Mouse (Mus musculus): ENCODE measurements around the gene Gm49380. TPM values are rescaled to one million over a fixed set of nuclear protein-coding genes. Genes with fewer than 3 reads are reported as not detected.

Gene Gm49380
- polyA plus RNA-seq, 1 experiment from 2014 or later = not detected

GRCm38 (mm10) chr9:44071914-44072598, 41.2 kb downstream of the Gm49380 start:
- no peak for DNase-seq (ENCODE audit: low spot score)

GRCm38 (mm10) chr9:44070844-44071231, 42.5 kb downstream of the Gm49380 start:
- no peaks in the 10 kb centered on the region for H3K9me3 ChIP-seq (replicated peaks; ENCODE audit: low read length)
- H3K27ac ChIP-seq = no peak overlapping the region
- H3K4me2 ChIP-seq (ENCODE audit: low read length) = no peak overlapping the region
- H3K4me3 ChIP-seq (replicated peaks; ENCODE audit: low read depth, low read length) = no peak overlapping the region
- no peak for ATAC-seq (replicated peaks; ENCODE audit: low FRiP score, low read depth)
- no peaks in the 10 kb centered on the region for H3K36me3 ChIP-seq (ENCODE audit: insufficient read depth, low read length)
- H3K4me1 ChIP-seq (replicated peaks; ENCODE audit: insufficient read depth, low read length) = peaks cover 8% of the 10 kb centered on the region; the same call in 1 of the 2 replicates
- DNase-seq (ENCODE audit: low spot score) = peak; percentile 47
- no peaks in the 10 kb centered on the region for H3K27me3 ChIP-seq (ENCODE audit: insufficient read depth, low read length)
- H3K9ac ChIP-seq (ENCODE audit: low read depth, low read length) = no peak overlapping the region
- no peak for TF ChIP-seq CTCF (IDR thresholded peaks at IDR 0.05; ENCODE audit: low read depth)
- 26% methylated on average over 8 of the region's 8 CpGs for WGBS

More at GRCm38 (mm10) chr9:44071914-44072598, 41.2 kb downstream of the Gm49380 start:
- Histone ChIP-seq H3K4me2 (ENCODE audit: low read length) (no peak overlapping the region), H3K9me3 (replicated peaks; ENCODE audit: low read length) (no peaks in the 10 kb centered on the region), H3K4me1 (replicated peaks; ENCODE audit: insufficient read depth, low read length) (peaks cover 10% of the 10 kb centered on the region; the same call in 1 of the 2 replicates), H3K36me3 (ENCODE audit: insufficient read depth, low read length) (no peaks in the 10 kb centered on the region), H3K27ac (no peak overlapping the region), H3K27me3 (ENCODE audit: insufficient read depth, low read length) (no peaks in the 10 kb centered on the region), H3K9ac (ENCODE audit: low read depth, low read length) (no peak overlapping the region), H3K4me3 (replicated peaks; ENCODE audit: low read depth, low read length) (no peak overlapping the region)
- no peak for ATAC-seq (replicated peaks; ENCODE audit: low FRiP score, low read depth)
- TF ChIP-seq CTCF (IDR thresholded peaks at IDR 0.05; ENCODE audit: low read depth) = no peak
- WGBS = 27% methylated on average over 11 of the region's 11 CpGs

GRCm38 (mm10) chr9:44070113-44070843, 43.0 kb downstream of the Gm49380 start:
- Histone ChIP-seq H3K9me3 (replicated peaks; ENCODE audit: low read length) (no peaks in the 10 kb centered on the region), H3K27ac (no peak overlapping the region), H3K9ac (ENCODE audit: low read depth, low read length) (no peak overlapping the region), H3K4me1 (replicated peaks; ENCODE audit: insufficient read depth, low read length) (peaks cover 8% of the 10 kb centered on the region; the same call in 1 of the 2 replicates), H3K36me3 (ENCODE audit: insufficient read depth, low read length) (no peaks in the 10 kb centered on the region), H3K4me3 (replicated peaks; ENCODE audit: low read depth, low read length) (no peak overlapping the region), H3K4me2 (ENCODE audit: low read length) (no peak overlapping the region), H3K27me3 (ENCODE audit: insufficient read depth, low read length) (no peaks in the 10 kb centered on the region)
- DNase-seq (ENCODE audit: low spot score) (no peak), ATAC-seq (replicated peaks; ENCODE audit: low FRiP score, low read depth) (no peak)
- TF ChIP-seq CTCF (IDR thresholded peaks at IDR 0.05; ENCODE audit: low read depth) = no peak
- 58% methylated on average over 14 of the region's 14 CpGs for WGBS

- no peak for ATAC-seq (replicated peaks; ENCODE audit: low FRiP score, low read depth)
Observed at GRCm38 (mm10) chr9:44069252-44069651, 44.0 kb downstream of the Gm49380 start.

GRCm38 (mm10) chr9:44067960-44068330, 45.4 kb downstream of the Gm49380 start:
- Histone ChIP-seq H3K9ac (ENCODE audit: low read depth, low read length) (no peak overlapping the region), H3K4me1 (replicated peaks; ENCODE audit: insufficient read depth, low read length) (peaks cover 8% of the 10 kb centered on the region; the same call in 1 of the 2 replicates), H3K27ac (no peak overlapping the region), H3K9me3 (replicated peaks; ENCODE audit: low read length) (no peaks in the 10 kb centered on the region), H3K4me3 (replicated peaks; ENCODE audit: low read depth, low read length) (no peak overlapping the region), H3K36me3 (ENCODE audit: insufficient read depth, low read length) (no peaks in the 10 kb centered on the region), H3K27me3 (ENCODE audit: insufficient read depth, low read length) (no peaks in the 10 kb centered on the region), H3K4me2 (ENCODE audit: low read length) (no peak overlapping the region)
- TF ChIP-seq CTCF (IDR thresholded peaks at IDR 0.05; ENCODE audit: low read depth) = no peak
- WGBS = 86% methylated on average over 6 of the region's 6 CpGs
- ATAC-seq (replicated peaks; ENCODE audit: low FRiP score, low read depth) = no peak
- DNase-seq (ENCODE audit: low spot score) = no peak

More at GRCm38 (mm10) chr9:44069252-44069651, 44.0 kb downstream of the Gm49380 start:
- Histone ChIP-seq H3K36me3 (ENCODE audit: insufficient read depth, low read length) (no peaks in the 10 kb centered on the region), H3K4me3 (replicated peaks; ENCODE audit: low read depth, low read length) (no peak overlapping the region), H3K4me1 (replicated peaks; ENCODE audit: insufficient read depth, low read length) (peaks cover 8% of the 10 kb centered on the region; the same call in 1 of the 2 replicates), H3K4me2 (ENCODE audit: low read length) (no peak overlapping the region), H3K27me3 (ENCODE audit: insufficient read depth, low read length) (no peaks in the 10 kb centered on the region), H3K9me3 (replicated peaks; ENCODE audit: low read length) (no peaks in the 10 kb centered on the region), H3K9ac (ENCODE audit: low read depth, low read length) (no peak overlapping the region), H3K27ac (no peak overlapping the region)
- WGBS = 18% methylated on average over 7 of the region's 7 CpGs
- no peak for DNase-seq (ENCODE audit: low spot score)
- TF ChIP-seq CTCF (IDR thresholded peaks at IDR 0.05; ENCODE audit: low read depth) = no peak

GRCm38 (mm10) chr9:44067241-44067959, 45.9 kb downstream of the Gm49380 start:
- Histone ChIP-seq H3K4me1 (replicated peaks; ENCODE audit: insufficient read depth, low read length) (peaks cover 4% of the 10 kb centered on the region; the same call in 1 of the 2 replicates), H3K9ac (ENCODE audit: low read depth, low read length) (peak overlapping the region; percentile 18), H3K27me3 (ENCODE audit: insufficient read depth, low read length) (no peaks in the 10 kb centered on the region), H3K4me3 (replicated peaks; ENCODE audit: low read depth, low read length) (peak overlapping the region; percentile 39), H3K4me2 (ENCODE audit: low read length) (peak overlapping the region; percentile 57), H3K27ac (no peak overlapping the region), H3K9me3 (replicated peaks; ENCODE audit: low read length) (no peaks in the 10 kb centered on the region), H3K36me3 (ENCODE audit: insufficient read depth, low read length) (no peaks in the 10 kb centered on the region)
- peak; percentile 51 for DNase-seq (ENCODE audit: low spot score)
- no peak for TF ChIP-seq CTCF (IDR thresholded peaks at IDR 0.05; ENCODE audit: low read depth)
- WGBS = 7% methylated on average over 15 of the region's 15 CpGs
- ATAC-seq (replicated peaks; ENCODE audit: low FRiP score, low read depth) = peak; percentile 11; the same call in 1 of the 2 replicates
